Mouse (Mus musculus): ENCODE data around the gene Zfp276.

DNA sequence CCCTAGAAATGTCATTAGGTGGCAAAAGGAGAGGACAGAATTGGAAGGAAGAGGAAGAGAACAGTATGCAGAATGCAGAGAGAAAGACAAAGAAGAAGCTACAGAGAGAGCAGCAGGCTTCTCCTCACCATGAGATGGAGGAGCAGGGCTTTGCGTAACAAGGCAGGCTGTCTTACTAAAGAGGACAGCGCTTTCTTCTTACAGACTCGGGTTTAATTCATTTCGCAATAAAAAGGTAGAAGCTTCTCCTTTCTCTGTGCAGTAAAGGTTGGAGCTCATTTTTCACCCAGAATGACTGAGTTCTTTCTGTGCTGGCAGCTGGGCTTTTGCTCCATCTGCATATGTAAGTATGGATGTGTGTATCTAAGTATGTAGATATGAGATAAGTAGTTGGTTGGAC is 25.8 kb downstream of the Zfp276 start:
- TF ChIP-seq CEBPB (IDR thresholded peaks at IDR 0.05; ENCODE audit: low read depth) (no peak), CTCF (IDR thresholded peaks at IDR 0.05; ENCODE audit: control insufficient read depth, insufficient read depth, insufficient read length) (no peak), MAX (IDR thresholded peaks at IDR 0.05) (no peak), USF1 (IDR thresholded peaks at IDR 0.05; ENCODE audit: low read depth) (no peak), MYOD1 (IDR thresholded peaks at IDR 0.05; ENCODE audit: control insufficient read depth, insufficient read length, low read depth) (no peak), MYOG (IDR thresholded peaks at IDR 0.05; ENCODE audit: control insufficient read depth, extremely low read depth, insufficient read length) (no peak), FOSL1 (IDR thresholded peaks at IDR 0.05; ENCODE audit: insufficient read depth, low read length, poor library complexity, severe bottlenecking) (no peak)

Measured in C2C12 (cell line).